Mouse (Mus musculus): ENCODE measurements around the gene Armc9. TPM values are rescaled to one million over a fixed set of nuclear protein-coding genes. Genes with fewer than 3 reads are reported as not detected.

Armc9 gene
- polyA plus RNA-seq, 1 experiment from 2014 or later = 10.6 TPM

DNA sequence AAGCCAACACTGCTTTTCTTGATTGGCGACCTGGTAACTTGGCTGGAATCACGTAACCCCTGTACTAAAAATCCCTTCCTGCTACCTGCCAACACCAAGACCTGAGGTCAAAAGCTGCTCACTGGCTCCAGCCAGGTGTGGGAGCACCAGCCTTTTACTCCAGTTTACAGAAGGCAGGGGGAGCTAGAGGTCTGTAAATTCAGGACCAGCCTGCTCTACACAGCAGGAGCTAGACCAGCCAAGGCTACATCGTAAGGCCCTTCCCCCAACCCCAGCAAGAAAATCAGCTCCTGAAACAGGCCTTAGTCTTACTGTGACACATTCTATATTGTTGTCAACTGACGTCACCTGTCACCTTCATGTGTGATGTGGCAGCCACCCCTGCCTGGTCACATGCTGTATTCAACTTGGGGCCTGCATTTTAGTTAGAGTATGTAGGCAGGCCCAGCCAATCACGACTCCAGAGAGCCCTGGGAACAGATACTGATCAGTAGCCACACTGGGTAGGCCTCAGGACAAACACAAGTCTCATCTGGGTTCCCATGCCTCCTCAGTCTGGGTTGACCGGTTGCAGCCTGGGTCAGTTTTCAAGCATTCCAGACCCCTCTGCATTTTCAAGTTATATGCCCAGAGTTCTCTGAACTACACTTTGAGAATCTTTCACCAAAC is 34.6 kb downstream of the Armc9 start:
- 83% methylated on average over 6 of the region's 6 CpGs for WGBS
- peaks cover 8% of the 10 kb centered on the region for H3K36me3 ChIP-seq (ENCODE audit: control insufficient read depth, insufficient read depth)
- no peaks in the 10 kb centered on the region for H3K9me3 ChIP-seq (ENCODE audit: control insufficient read depth)
- no peak overlapping the region for H3K4me2 ChIP-seq (replicated peaks; ENCODE audit: low read depth)
- H3K4me1 ChIP-seq (replicated peaks; ENCODE audit: control insufficient read depth, insufficient read depth, low read length) = no peaks in the 10 kb centered on the region
- no peaks in the 10 kb centered on the region for H3K27me3 ChIP-seq (replicated peaks; ENCODE audit: control insufficient read depth, insufficient read depth, low read length)
- TF ChIP-seq CTCF (IDR thresholded peaks at IDR 0.05; ENCODE audit: low read depth) = peak; percentile 35
- no peak overlapping the region for H3K27ac ChIP-seq (ENCODE audit: low read depth, low read length)
- no peak overlapping the region for H3K9ac ChIP-seq (ENCODE audit: low read depth, low read length)
- H3K4me3 ChIP-seq (ENCODE audit: low read depth, low read length) = no peak overlapping the region
- peak; percentile 48; the same call in 1 of the 2 replicates for ATAC-seq

DNA sequence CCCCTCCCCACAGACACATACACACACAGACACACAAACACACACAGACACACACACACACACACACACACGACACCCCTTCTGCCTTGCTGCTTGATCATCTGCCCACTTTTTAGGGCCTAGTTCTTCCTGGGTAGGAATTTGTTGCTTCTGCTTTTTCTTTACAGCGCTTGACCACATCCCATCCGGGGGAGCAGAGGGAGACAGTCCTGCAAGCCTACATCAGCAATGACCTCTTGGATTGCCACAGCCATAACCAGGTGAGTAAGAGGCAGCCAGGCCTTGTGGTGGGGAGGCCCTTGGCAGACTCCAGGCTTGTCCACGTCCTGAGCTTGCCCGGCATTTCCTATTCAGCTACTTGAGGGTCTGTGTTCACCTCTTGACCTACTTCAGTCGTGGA is 36.3 kb downstream of the Armc9 start:
- H3K9me3 ChIP-seq (ENCODE audit: control insufficient read depth) = no peaks in the 10 kb centered on the region
- no peaks in the 10 kb centered on the region for H3K4me1 ChIP-seq (replicated peaks; ENCODE audit: control insufficient read depth, insufficient read depth, low read length)
- H3K36me3 ChIP-seq (ENCODE audit: control insufficient read depth, insufficient read depth) = peaks cover 9% of the 10 kb centered on the region
- H3K9ac ChIP-seq (ENCODE audit: low read depth, low read length) = no peak overlapping the region
- WGBS = 87% methylated on average over 6 of the region's 6 CpGs
- H3K27ac ChIP-seq (ENCODE audit: low read depth, low read length) = no peak overlapping the region
- H3K27me3 ChIP-seq (replicated peaks; ENCODE audit: control insufficient read depth, insufficient read depth, low read length) = no peaks in the 10 kb centered on the region
- TF ChIP-seq CTCF (IDR thresholded peaks at IDR 0.05; ENCODE audit: low read depth) = no peak
- H3K4me3 ChIP-seq (ENCODE audit: low read depth, low read length) = no peak overlapping the region
- no peak for ATAC-seq
- H3K4me2 ChIP-seq (replicated peaks; ENCODE audit: low read depth) = no peak overlapping the region

DNA sequence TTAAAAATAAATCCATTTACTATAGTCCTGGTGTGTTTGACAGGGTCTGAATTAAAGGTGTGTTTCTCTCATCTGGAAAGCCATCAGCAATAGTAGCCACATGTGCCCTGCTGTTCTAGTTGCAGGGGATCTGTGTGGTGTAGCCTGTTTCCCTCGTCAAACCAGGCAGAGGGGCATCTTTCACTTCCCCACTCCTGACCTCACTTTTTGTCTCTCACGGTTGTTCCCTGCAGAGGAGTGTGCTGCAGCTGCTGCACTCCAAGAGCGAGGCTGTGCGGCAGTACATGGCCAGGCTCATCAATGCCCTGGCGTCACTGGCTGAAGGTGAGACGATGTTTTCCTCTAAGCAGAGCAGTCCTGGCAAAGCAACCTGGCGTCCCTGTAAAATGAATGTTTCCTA is 39.5 kb downstream of the Armc9 start:
- ATAC-seq = no peak
- no peak for TF ChIP-seq CTCF (IDR thresholded peaks at IDR 0.05; ENCODE audit: low read depth)
- Histone ChIP-seq H3K36me3 (ENCODE audit: control insufficient read depth, insufficient read depth) (peaks cover 25% of the 10 kb centered on the region), H3K4me2 (replicated peaks; ENCODE audit: low read depth) (no peak overlapping the region), H3K27ac (ENCODE audit: low read depth, low read length) (no peak overlapping the region), H3K4me1 (replicated peaks; ENCODE audit: control insufficient read depth, insufficient read depth, low read length) (no peaks in the 10 kb centered on the region), H3K4me3 (ENCODE audit: low read depth, low read length) (no peak overlapping the region), H3K27me3 (replicated peaks; ENCODE audit: control insufficient read depth, insufficient read depth, low read length) (no peaks in the 10 kb centered on the region), H3K9ac (ENCODE audit: low read depth, low read length) (no peak overlapping the region), H3K9me3 (ENCODE audit: control insufficient read depth) (no peaks in the 10 kb centered on the region)
- 76% methylated on average over 7 of the region's 7 CpGs for WGBS

DNA sequence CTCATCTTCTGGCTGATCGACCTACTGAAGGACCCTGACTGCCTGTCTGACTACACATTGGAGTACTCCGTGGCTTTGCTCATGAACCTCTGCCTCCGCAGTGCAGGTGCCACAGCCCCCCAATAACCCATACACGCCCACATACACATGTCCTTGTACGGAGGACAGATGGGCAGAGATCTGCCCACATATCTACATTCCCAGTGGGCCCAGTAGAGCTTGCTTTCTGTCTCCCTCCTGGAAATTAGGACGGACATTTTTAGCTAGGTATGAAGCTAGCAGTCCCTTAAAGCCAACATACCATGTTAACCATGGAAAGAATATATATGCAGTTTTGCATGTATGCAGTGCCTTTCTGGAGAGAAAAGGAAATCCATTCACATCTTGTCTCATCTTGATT is 43.7 kb downstream of the Armc9 start:
- H3K27ac ChIP-seq (ENCODE audit: low read depth, low read length) = no peak overlapping the region
- WGBS = 91% methylated on average over 6 of the region's 6 CpGs
- no peak for ATAC-seq
- H3K36me3 ChIP-seq (ENCODE audit: control insufficient read depth, insufficient read depth) = peaks cover 34% of the 10 kb centered on the region
- no peaks in the 10 kb centered on the region for H3K9me3 ChIP-seq (ENCODE audit: control insufficient read depth)
- no peak overlapping the region for H3K4me3 ChIP-seq (ENCODE audit: low read depth, low read length)
- no peak overlapping the region for H3K4me2 ChIP-seq (replicated peaks; ENCODE audit: low read depth)
- TF ChIP-seq CTCF (IDR thresholded peaks at IDR 0.05; ENCODE audit: low read depth) = no peak
- H3K4me1 ChIP-seq (replicated peaks; ENCODE audit: control insufficient read depth, insufficient read depth, low read length) = no peaks in the 10 kb centered on the region
- H3K9ac ChIP-seq (ENCODE audit: low read depth, low read length) = no peak overlapping the region
- H3K27me3 ChIP-seq (replicated peaks; ENCODE audit: control insufficient read depth, insufficient read depth, low read length) = no peaks in the 10 kb centered on the region

DNA sequence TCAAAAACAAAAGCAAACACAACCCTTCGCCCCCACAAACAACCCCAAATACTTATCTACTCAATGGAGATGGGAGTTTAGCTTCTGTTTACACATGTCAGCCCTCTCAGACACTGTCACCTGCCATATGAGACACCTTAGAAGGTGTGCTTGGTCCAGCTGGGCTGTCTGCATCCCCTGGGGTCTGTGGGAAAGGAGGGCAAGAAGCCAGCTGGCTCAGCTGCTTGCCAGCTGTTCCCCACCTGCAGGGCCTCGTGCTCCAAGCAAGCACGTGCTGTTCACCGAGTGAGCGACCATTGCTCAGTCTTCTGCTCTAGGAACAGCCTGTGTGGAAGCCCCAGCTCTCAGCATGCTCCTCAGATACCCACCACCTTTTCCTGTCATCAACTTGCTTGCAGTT is 44.4 kb downstream of the Armc9 start:
- Histone ChIP-seq H3K27me3 (replicated peaks; ENCODE audit: control insufficient read depth, insufficient read depth, low read length) (no peaks in the 10 kb centered on the region), H3K9me3 (ENCODE audit: control insufficient read depth) (no peaks in the 10 kb centered on the region), H3K4me3 (ENCODE audit: low read depth, low read length) (no peak overlapping the region), H3K9ac (ENCODE audit: low read depth, low read length) (no peak overlapping the region), H3K27ac (ENCODE audit: low read depth, low read length) (no peak overlapping the region), H3K4me1 (replicated peaks; ENCODE audit: control insufficient read depth, insufficient read depth, low read length) (no peaks in the 10 kb centered on the region), H3K4me2 (replicated peaks; ENCODE audit: low read depth) (no peak overlapping the region), H3K36me3 (ENCODE audit: control insufficient read depth, insufficient read depth) (peaks cover 39% of the 10 kb centered on the region)
- no peak for TF ChIP-seq CTCF (IDR thresholded peaks at IDR 0.05; ENCODE audit: low read depth)
- WGBS = 72% methylated on average over 5 of the region's 5 CpGs
- ATAC-seq = no peak

DNA sequence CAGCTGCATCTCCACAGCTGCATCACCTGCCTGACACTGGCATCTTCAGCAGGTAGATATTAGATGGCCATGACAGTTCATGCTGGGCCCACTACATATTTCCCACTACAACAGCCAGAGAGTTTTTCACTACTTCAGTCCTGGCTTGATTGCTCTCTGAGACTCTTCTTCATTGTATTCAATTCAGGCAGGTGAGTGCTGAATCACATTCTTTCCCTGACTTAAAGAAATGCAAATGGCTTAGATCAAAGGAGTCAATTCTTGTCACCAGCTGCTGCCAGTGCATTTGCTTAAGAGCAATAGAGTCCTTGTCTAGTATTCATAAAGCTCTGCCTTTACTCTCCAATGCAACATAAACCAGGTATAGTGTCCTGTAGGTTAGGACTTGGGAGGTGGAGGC is 46.7 kb downstream of the Armc9 start:
- ATAC-seq = no peak
- TF ChIP-seq CTCF (IDR thresholded peaks at IDR 0.05; ENCODE audit: low read depth) = no peak
- no peak overlapping the region for H3K4me3 ChIP-seq (ENCODE audit: low read depth, low read length)
- no peak overlapping the region for H3K9ac ChIP-seq (ENCODE audit: low read depth, low read length)
- H3K36me3 ChIP-seq (ENCODE audit: control insufficient read depth, insufficient read depth) = peaks cover 45% of the 10 kb centered on the region
- H3K9me3 ChIP-seq (ENCODE audit: control insufficient read depth) = no peaks in the 10 kb centered on the region
- no peaks in the 10 kb centered on the region for H3K4me1 ChIP-seq (replicated peaks; ENCODE audit: control insufficient read depth, insufficient read depth, low read length)
- no peaks in the 10 kb centered on the region for H3K27me3 ChIP-seq (replicated peaks; ENCODE audit: control insufficient read depth, insufficient read depth, low read length)
- H3K27ac ChIP-seq (ENCODE audit: low read depth, low read length) = no peak overlapping the region
- H3K4me2 ChIP-seq (replicated peaks; ENCODE audit: low read depth) = no peak overlapping the region
